Comparison of ENCODE assay signal across 11 mouse cellular contexts in the genomic region with DNA sequence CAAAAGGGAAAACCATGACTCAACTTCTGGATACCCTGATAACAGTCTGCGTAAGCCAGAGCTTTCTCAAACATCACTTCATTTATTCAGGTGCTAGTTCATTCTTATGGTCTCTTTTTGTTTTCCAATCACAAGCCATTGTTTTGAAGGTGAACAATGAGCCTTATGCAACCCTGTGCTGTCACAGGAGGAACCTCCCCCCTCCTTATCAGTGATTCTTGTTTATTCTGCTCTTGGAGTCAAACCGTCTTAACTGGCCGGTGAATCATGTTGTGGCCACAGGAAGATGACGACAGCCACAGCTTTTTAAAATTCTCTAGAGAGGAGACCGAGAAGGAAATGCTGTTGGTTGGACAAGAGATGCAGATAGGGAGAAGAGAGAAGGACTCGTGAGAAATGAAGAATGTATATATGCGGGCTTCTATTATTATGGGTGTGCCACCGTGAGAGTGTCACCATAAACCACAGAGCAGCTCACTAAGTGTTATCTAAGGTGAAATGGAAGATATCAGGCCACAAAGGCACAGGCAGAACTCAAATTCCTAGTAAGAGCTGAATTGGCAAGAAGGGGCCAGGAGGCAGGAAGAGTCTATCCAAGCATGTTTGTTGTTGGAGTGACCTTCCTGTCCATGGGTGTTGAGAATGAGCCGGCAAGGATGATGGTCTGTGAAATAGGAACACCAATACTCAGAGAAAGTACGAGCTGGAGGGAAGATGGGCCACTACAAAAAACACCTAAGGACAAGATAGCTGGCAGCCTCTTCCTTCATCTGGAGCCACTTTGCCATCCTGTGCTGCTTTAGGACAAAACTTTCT.
DNase-seq lines count a peak whose midpoint lies in the region; ATAC-seq lines count a peak whose summit lies in the region.
"Had no signal": no experiment of that assay in that cellular context is flagged by ENCODE, and none has a peak within 500 bp of the region (broad histone marks: within the 10 kb centered on the region; RNA-seq: fewer than 3 reads in every experiment).

No protein-coding gene starts in this region.

- H3K27me3 ChIP-seq in heart, embryonic 14.5 days (ENCODE audit: control insufficient read depth, insufficient read depth, low read length): no peaks in the 10 kb centered on the region
- H3K27me3 ChIP-seq in lung, embryonic 16.5 days (ENCODE audit: control insufficient read depth, insufficient read depth, low read depth, low read length): no peaks in the 10 kb centered on the region
- H3K27me3 ChIP-seq in limb, embryonic 10.5 days (ENCODE audit: low read depth, poor library complexity, severe bottlenecking): no peaks in the 10 kb centered on the region
- H3K27me3 ChIP-seq in hindbrain, embryonic 12.5 days: 0 out of 2 replicates have a peak, but pooled peaks cover 3% of the 10 kb centered on the region
- H3K27me3 ChIP-seq: hindbrain, embryonic 15.5 days had no signal

- peak overlapping the region; percentile 20 to 58 for H3K27ac ChIP-seq in heart, embryonic 14.5 days (replicated peaks in 1 of 2; ENCODE audit: control insufficient read depth in 1 of 2, insufficient read depth in 1 of 2, low read depth in 2 of 2, low read length in 2 of 2)
- H3K27ac ChIP-seq in lung, embryonic 16.5 days (ENCODE audit: low read length): 0 out of 2 replicates have a peak overlapping the region, but pooled peaks have one; percentile 53
- H3K27ac ChIP-seq in limb, embryonic 10.5 days: no peak overlapping the region
- H3K27ac ChIP-seq in hindbrain, embryonic 12.5 days: no peak overlapping the region
- H3K27ac ChIP-seq: hindbrain, embryonic 15.5 days had no signal

- no peak overlapping the region for H3K4me3 ChIP-seq in heart, embryonic 14.5 days (ENCODE audit: control insufficient read depth in 1 of 2, insufficient read depth in 1 of 2, low read depth in 1 of 2, low read length in 2 of 2)
- no peak overlapping the region for H3K4me3 ChIP-seq in lung, embryonic 16.5 days (ENCODE audit: low read length)
- H3K4me3 ChIP-seq in limb, embryonic 10.5 days: no peak overlapping the region
- H3K4me3 ChIP-seq in hindbrain, embryonic 12.5 days: no peak overlapping the region
- H3K4me3 ChIP-seq: hindbrain, embryonic 15.5 days had no signal

- peak; percentile 77 for ATAC-seq in heart, embryonic 14.5 days (ENCODE audit: insufficient number of reproducible peaks, insufficient read depth, low FRiP score, low read depth)
- ATAC-seq in lung, embryonic 16.5 days (ENCODE audit: low read depth): peak; percentile 45; the same call in 1 of the 2 replicates
- ATAC-seq in hindbrain, embryonic 12.5 days (ENCODE audit: low FRiP score): no peak

- H3K36me3 ChIP-seq in heart, embryonic 14.5 days (ENCODE audit: control insufficient read depth, insufficient read depth, low read length): no peaks in the 10 kb centered on the region
- H3K36me3 ChIP-seq in lung, embryonic 16.5 days (ENCODE audit: control insufficient read depth, insufficient read depth, low read length): no peaks in the 10 kb centered on the region
- H3K36me3 ChIP-seq in limb, embryonic 10.5 days: no peaks in the 10 kb centered on the region
- no peaks in the 10 kb centered on the region for H3K36me3 ChIP-seq in hindbrain, embryonic 12.5 days
- H3K36me3 ChIP-seq: hindbrain, embryonic 15.5 days had no signal

- no peak overlapping the region for H3K9ac ChIP-seq in heart, embryonic 14.5 days (ENCODE audit: low read length)
- H3K9ac ChIP-seq in lung, embryonic 16.5 days (ENCODE audit: low read length): no peak overlapping the region
- no peak overlapping the region for H3K9ac ChIP-seq in hindbrain, embryonic 12.5 days
- H3K9ac ChIP-seq: hindbrain, embryonic 15.5 days had no signal

- H3K4me2 ChIP-seq in heart, embryonic 14.5 days (ENCODE audit: low read length): peak overlapping the region; percentile 3; the same call in 1 of the 2 replicates
- H3K4me2 ChIP-seq in lung, embryonic 16.5 days (ENCODE audit: low read depth, low read length): no peak overlapping the region
- H3K4me2 ChIP-seq in hindbrain, embryonic 12.5 days (replicated peaks): no peak overlapping the region
- H3K4me2 ChIP-seq: hindbrain, embryonic 15.5 days had no signal

- WGBS in heart, embryonic 14.5 days: 30% methylated on average over 10 of the region's 10 CpGs
- 23% methylated on average over 10 of the region's 10 CpGs for WGBS in lung, embryonic 16.5 days
- 84% methylated on average over 10 of the region's 10 CpGs for WGBS in limb, embryonic 10.5 days
- 70% methylated on average over 10 of the region's 10 CpGs for WGBS in hindbrain, embryonic 12.5 days

- peak; percentile 26 for DNase-seq in adrenal gland, adult 8-10 months
- DNase-seq in adrenal gland, postnatal 4 days (ENCODE audit: low spot score in 2 of 2): no peak
- peak; percentile 93 for DNase-seq in MEL-GATA-1-ER (ENCODE audit: extremely low read depth, low read depth)
- DNase-seq in gastrocnemius, adult 8-10 months (ENCODE audit: low spot score in 2 of 2): no peak
- DNase-seq in limb, embryonic 10.5 days (ENCODE audit: low spot score): no peak
- DNase-seq: cerebellum, adult 9-11 months; right cerebral cortex, adult 18-20 months had no signal

- no peaks in the 10 kb centered on the region for H3K9me3 ChIP-seq in heart, embryonic 14.5 days (ENCODE audit: control insufficient read depth, low read length)
- H3K9me3 ChIP-seq in lung, embryonic 16.5 days (ENCODE audit: control insufficient read depth, low read length): no peaks in the 10 kb centered on the region
- no peaks in the 10 kb centered on the region for H3K9me3 ChIP-seq in limb, embryonic 10.5 days (replicated peaks)
- no peaks in the 10 kb centered on the region for H3K9me3 ChIP-seq in hindbrain, embryonic 12.5 days (replicated peaks)
- H3K9me3 ChIP-seq: hindbrain, embryonic 15.5 days had no signal

- peaks cover 6 to 16% of the 10 kb centered on the region in 2 experiments for H3K4me1 ChIP-seq in heart, embryonic 14.5 days (ENCODE audit: control insufficient read depth in 2 of 2, insufficient read depth in 2 of 2, low read length in 2 of 2)
- H3K4me1 ChIP-seq in lung, embryonic 16.5 days (replicated peaks; ENCODE audit: control insufficient read depth, insufficient read depth, low read length): 0 out of 2 replicates have a peak, but pooled peaks cover 2% of the 10 kb centered on the region
- H3K4me1 ChIP-seq in limb, embryonic 10.5 days: peaks cover 3% of the 10 kb centered on the region; the same call in 1 of the 2 replicates
- H3K4me1 ChIP-seq in hindbrain, embryonic 12.5 days: peaks cover 6% of the 10 kb centered on the region; the same call in 1 of the 2 replicates

Comparison
In these comparisons a context has a peak if more than half of its experiments do, and no peak if none do; other contexts are left out.
1. DNase-seq: peak in adrenal gland, adult 8-10 months (single experiment) and MEL-GATA-1-ER (single experiment); none in adrenal gland, postnatal 4 days (0 of 2), gastrocnemius, adult 8-10 months (0 of 2) and limb, embryonic 10.5 days (single experiment).
2. H3K27ac ChIP-seq: peak in heart, embryonic 14.5 days (2 of 2) and lung, embryonic 16.5 days (single experiment); none in limb, embryonic 10.5 days (single experiment) and hindbrain, embryonic 12.5 days (single experiment).